Mouse (Mus musculus): Measurements from ENCODE around the gene Knop1. TPM values are rescaled to one million over a fixed set of nuclear protein-coding genes. Genes with fewer than 3 reads are reported as not detected.

Gene Knop1
- 20.2 TPM for polyA plus RNA-seq (2014; fragmentation: Illumina TruSeq; extraction: RNeasy Lipid Tissue Mini Kit (QIAGEN cat#74804); ENCODE audit: low read depth, low replicate concordance)

DNA sequence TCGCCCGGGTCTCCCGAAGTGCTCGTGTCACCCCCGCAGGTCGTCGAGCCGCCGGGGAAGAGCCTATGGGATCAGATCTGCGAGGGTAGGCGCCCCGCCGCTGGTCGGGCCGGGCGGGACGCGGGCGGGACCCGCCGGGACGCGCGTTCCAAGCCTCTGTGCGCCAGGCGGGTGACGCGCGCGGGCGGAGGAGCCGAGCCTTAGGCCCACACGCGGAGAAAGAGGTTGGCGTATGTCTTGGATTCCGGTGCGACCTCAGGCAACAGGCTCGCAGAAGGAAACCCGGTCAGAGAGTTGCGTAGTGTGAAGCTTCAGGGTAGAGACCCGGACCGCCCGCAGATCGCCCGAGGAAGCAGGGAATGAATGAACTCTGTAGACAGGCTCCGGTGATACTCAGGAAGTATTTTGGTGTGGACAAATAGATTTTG is at the start of gene Knop1:
Gene Knop1 (minus strand): TSS at position 378 of the 428 bp plus-strand sequence.

DNA sequence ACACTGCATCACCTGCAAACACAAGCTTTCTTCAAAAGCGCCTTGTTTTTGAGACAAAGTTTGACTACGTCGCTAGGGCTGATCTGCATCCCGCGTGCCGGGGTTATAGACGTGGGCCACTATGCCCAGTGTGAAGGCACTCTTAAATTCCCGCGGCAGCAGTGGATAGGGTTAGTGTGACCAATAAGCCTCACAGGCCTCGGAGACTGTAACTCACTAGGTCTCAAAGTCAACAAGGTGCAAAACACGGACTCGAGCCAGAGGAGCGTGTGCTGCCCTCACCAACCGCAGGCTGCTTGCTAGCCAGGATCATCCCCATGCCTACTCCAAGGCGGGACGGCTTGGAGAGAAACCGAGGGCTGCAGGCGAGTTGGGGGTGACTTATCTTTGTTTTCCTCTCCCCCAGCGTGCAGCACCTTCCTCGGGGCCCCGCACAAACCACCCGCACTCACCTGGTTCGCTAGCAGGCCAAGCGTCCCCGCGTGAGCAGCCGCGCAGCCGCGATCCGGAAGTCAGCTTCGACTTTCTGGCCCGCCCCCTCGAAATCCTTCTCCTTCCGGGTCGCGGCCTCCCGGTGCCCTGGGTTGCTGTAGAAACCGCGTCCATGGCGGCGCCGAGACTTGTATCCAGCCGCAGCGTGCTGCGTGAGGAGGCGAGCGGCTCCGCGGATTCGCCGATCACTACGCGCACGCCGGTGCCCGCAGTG is 730 bp downstream of the Knop1 start, which contains the start of gene Iqck:
Gene Iqck (plus strand): TSS at position 582 of the 706 bp plus-strand sequence.

Other genes starting within 250 kb of the Knop1 start
- 43.1 TPM for gene Gde1, start 150.5 kb downstream of the Knop1 start, polyA plus RNA-seq (2014; fragmentation: Illumina TruSeq; extraction: RNeasy Lipid Tissue Mini Kit (QIAGEN cat#74804); ENCODE audit: low read depth, low replicate concordance)
- 6.8 TPM for gene Ccp110, start 143.7 kb downstream of the Knop1 start, polyA plus RNA-seq (2014; fragmentation: Illumina TruSeq; extraction: RNeasy Lipid Tissue Mini Kit (QIAGEN cat#74804); ENCODE audit: low read depth, low replicate concordance)
- gene Vps35l, start 116.0 kb downstream of the Knop1 start, polyA plus RNA-seq (2014; fragmentation: Illumina TruSeq; extraction: RNeasy Lipid Tissue Mini Kit (QIAGEN cat#74804); ENCODE audit: low read depth, low replicate concordance): 5.6 TPM
- gene Iqck, start 502 bp downstream of the Knop1 start, polyA plus RNA-seq (2014; fragmentation: Illumina TruSeq; extraction: RNeasy Lipid Tissue Mini Kit (QIAGEN cat#74804); ENCODE audit: low read depth, low replicate concordance): not detected
- 0.45 TPM for gene Gprc5b, start 139.0 kb upstream of the Knop1 start, polyA plus RNA-seq (2014; fragmentation: Illumina TruSeq; extraction: RNeasy Lipid Tissue Mini Kit (QIAGEN cat#74804); ENCODE audit: low read depth, low replicate concordance)

Data from liver, adult 10 weeks (tissue).